Mouse (Mus musculus) WW6 (cell line): Measurements from ENCODE around the gene Uspl1.
A peak's percentile ranks its signal among the peaks of the same experiment; 100 is the strongest.

Experiments
- DNase-seq: peaks from one replicate; pipeline ENCODE4 v3.0.0-alpha.2; 2013; ENCODE audit warnings: low read depth, low spot score

Gene Uspl1

DNA sequence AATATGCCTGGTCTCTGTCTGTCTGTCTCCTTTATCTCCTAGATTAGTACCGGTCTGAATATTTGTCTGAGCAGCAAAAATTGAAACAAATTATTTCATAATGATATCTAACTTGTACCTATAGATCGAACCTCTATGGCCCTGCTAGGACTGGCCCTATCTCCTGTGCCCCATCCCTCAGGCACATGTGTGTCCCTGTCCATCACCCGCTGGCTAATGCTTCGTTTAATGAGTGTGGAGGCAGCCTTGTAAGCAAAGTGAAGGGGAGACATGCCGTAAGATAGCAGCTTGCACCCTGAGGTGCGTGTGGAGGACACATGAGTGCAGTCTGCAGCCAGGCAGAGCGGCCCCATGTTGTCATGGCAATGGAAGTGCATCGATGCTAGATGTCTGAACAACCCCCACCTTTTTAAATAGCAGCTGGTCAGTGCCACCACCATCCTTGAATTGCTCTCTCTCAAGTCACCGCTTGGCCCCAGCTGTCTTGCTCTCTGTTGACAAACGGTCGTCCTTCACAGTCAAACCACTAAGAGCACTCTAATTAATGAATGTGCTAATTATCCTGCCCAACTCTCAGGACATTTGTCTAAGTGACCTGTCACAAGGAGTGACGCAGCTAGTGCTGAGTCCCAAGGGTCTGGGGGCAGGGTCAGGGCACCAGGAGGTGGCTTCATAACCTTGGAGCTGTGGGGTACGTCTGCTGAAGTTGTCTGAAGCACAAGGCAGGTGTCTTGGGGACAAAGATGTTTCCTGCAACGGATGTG, 73.5 kb downstream of the Uspl1 start:
- no peak for DNase-seq

DNA sequence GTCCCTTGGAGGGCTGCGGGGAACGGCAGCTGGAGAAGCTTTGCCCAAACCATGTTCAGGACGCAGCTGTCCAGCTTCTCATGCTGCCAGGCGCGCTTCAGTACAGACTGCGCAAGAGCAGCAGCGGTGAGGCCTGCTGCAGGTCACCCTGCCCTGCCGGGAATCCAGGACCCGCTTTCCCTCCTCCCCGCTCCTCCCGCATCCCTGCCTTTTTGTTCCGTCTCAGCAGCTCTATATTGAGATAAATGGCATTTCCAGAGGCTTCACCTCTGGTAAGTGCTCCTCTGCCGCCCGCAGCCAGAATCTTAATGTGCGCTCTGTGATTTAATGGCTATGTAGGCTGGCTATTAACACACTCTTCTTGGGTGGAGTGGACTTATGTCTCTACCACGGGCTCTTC, 74.9 kb downstream of the Uspl1 start:
- DNase-seq = no peak

DNA sequence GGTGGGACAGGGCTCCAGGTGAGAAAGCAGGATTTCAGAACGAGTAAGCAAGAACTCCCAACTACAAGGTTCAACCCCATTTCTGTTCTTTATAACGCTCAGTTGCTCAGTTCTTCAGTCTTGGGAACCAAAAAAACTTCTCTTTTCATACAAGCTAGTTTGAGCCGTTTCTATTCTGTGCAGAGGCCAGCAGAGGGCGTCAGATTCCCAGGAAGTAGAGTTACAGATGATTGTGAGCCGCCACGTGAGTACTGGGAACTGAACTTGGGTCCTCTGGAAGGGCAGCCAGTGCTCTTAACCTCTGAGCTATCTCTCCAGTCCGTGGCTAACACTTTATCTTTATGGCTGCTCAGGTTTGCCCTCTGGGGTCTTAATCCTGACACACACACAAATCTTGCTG, 77.3 kb downstream of the Uspl1 start:
- peak; percentile 52 for DNase-seq

DNA sequence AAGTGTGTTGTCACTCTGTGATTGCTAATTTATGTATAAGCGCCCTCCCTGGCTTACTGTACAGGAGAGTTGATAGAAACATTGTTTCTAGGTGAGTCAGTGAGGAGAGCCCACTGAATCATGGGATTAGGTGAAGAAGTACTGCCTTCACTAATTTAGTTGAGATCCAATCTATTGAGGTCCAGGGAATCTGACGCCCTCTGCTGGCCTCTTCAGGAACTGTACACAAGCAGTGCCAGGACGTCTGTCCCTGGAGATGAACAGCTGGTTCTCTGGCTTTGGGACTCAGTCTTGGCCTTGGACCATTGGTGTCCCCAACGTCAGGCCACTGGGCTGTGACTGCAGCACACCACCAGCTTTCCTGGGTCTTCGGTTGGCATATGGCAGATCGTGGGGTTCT, 77.7 kb downstream of the Uspl1 start:
- no peak for DNase-seq

DNA sequence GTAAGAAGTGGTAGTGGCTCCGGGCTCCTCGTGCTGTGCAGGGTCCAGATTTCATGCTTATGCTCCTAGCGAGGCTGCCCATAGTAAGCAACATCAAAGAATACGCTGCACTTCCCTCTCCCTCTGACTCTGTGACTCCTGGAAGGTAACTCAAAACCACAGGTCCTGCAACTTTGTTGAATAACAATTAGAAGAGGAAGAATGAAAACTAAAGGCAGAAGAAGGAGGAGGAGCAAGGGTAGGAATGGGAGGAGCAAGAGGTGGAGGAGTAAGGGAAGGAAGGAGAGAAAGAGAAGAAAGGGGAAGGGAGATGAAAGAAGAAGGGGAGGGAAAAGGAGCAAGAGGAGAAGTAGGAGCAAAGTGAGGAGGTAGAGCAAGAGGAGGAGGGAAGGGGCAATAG, 80.3 kb downstream of the Uspl1 start, which contains the start of gene Alox5ap:
Alox5ap (plus strand) TSS at position 363 of the 400 bp plus-strand sequence.
- DNase-seq = no peak

DNA sequence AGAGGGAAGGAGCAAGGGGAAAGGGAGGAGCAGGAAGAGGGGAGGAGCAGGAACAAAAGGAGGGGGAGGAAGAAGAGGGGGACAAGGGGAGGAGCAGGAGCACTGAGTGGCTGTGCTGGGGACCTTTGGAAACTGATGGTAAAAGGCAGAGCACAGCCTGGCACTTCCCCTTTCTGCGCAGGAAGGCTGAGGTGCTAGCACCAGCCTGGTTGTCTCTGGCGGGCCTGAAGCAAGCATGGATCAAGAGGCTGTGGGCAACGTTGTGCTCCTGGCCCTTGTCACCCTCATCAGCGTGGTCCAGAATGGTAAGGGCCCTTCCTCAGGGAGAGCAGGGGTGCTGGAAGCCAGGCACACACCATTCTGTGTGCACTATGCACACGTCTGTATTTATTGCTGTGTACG, 80.7 kb downstream of the Uspl1 start:
- DNase-seq = no peak
